Mouse (Mus musculus) frontal cortex, postnatal 25 days (tissue): ENCODE results near the gene Zbtb21.
"Not testable (repeated sequence)": the region's sequence is repeated elsewhere in the genome, so short reads cannot be mapped to it uniquely, and the experiment has no call there.

Source experiments
- DNase-seq, 2 experiments: peaks; one replicate each; pipeline ENCODE4 v3.0.0; 2022; ENCODE audit warnings: low spot score in 2 of 2

The Zbtb21 gene

DNA sequence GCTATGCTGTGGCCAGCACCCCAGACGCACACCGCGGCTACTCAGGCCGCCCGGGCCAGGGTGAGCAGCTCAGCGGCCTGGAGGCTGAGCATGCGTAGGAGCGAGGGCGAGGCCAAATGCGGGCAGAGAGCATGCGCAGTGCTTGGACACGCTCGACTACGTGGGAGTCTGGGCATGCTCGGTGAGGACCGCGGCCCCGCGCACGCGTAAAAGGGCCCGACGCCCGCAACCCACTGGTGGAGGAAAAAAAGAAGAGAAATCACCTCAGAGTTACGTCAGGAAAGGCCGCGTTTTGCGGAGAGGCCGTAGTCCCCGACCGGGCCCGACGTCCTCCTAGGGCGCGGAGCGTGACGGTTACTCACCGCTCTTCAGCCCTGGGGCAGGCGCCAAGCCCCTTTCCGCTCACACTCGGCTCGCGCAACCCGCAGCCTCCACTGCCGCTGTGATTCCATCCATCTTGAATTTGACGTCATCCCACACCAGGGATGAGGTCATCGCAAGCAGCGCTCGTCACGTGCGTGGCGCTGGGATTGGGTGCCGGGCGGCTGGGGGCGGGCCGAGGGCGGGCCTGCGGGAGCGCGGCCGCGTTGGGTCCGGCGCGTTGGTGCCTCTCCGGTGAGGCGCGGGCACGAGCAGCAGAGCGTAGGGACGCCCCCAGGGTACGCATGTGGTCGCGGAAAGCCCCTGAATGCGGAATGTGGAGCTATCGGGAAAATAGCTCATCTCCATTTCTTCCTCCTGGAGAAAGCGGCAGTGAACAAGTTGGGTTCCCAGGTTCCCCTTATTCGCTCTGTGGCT lies at the start of gene Zbtb21, which contains the start of gene C2cd2:
Gene Zbtb21, minus strand, starts transcription at position 472 of the 798 bp plus-strand sequence.
Gene C2cd2, minus strand, starts transcription at position 448 of the 798 bp plus-strand sequence.
- peak; percentile 93 to 97 for DNase-seq

- not testable (repeated sequence) for DNase-seq
Observed at GRCm38 (mm10) chr16:97997383-97997731, 34.9 kb upstream of the Zbtb21 start.

- DNase-seq, result peak; percentile 70 to 77
Observed at GRCm38 (mm10) chr16:97996616-97997382, 34.4 kb upstream of the Zbtb21 start, which contains the start of gene B230307C23Rik. B230307C23Rik (plus strand) TSS chr16:97997315.

GRCm38 (mm10) chr16:97995849-97996615 lies 33.6 kb upstream of the Zbtb21 start:
- DNase-seq, result no peak

DNA sequence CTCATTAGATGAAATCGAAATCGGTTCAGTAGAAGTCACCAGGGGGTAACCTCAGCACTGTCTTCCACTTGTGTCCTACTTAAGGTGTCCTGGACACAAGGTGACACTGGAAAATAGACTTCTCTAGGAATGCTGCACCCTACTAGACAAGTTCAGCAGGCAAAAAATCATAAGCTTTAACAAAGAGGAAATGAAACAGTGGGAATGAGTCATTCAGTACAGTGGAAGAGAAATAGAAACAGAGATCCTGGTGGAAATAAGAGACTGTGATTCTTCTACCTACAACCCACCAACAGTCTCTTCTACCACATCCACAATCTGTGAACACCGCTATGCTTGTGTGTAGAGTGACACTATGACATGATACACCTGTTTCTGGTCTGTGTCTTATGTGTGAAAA lies 30.1 kb upstream of the Zbtb21 start:
- DNase-seq, result not testable (repeated sequence)

DNA sequence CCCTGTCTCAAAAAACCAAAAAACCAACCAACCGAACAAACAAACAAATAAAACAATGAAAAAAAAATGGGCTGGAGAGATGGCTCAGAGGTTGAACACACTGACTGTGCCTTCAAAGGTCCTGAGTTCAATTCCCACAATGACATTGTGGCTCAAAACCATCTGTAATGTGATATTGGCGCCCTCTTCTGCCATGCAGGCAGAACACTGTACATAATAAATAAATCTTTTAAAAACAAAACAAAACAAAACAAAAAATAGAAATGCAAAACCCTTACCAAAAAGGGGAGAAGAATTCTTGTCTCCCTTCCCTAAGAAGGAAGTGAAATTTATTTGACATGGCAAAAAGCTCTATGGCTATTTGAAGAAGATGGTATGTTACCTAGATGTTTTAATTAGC lies 29.1 kb upstream of the Zbtb21 start:
- no peak for DNase-seq

DNA sequence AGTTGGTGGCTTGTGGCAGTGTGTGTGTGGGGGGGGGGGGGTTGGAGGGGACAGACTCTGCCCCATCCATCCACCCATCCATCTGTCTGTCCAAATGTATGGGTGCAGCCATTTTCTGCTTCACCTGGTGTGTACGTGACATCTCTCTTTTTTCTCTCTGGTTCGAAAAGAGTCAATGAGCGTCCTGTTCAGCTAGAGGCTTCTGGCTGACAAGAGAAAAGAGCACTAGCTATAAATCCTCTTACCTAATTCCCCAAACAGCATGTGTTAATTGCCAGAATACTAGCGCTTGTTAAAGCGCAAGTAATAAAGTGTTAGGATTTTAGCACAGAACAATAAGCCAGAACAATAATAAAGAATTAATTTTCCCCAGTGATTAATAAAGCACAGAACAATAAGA lies 22.2 kb upstream of the Zbtb21 start:
- no peak for DNase-seq

- no peak for DNase-seq
Observed at GRCm38 (mm10) chr16:97981362-97981761, 18.9 kb upstream of the Zbtb21 start.

GRCm38 (mm10) chr16:97977722-97978121 lies 15.3 kb upstream of the Zbtb21 start:
- DNase-seq, result no peak

GRCm38 (mm10) chr16:97977277-97977676 lies 14.9 kb upstream of the Zbtb21 start:
- DNase-seq, result no peak

- DNase-seq, result no peak
Observed at GRCm38 (mm10) chr16:97963956-97964540, 1.6 kb upstream of the Zbtb21 start.

DNA sequence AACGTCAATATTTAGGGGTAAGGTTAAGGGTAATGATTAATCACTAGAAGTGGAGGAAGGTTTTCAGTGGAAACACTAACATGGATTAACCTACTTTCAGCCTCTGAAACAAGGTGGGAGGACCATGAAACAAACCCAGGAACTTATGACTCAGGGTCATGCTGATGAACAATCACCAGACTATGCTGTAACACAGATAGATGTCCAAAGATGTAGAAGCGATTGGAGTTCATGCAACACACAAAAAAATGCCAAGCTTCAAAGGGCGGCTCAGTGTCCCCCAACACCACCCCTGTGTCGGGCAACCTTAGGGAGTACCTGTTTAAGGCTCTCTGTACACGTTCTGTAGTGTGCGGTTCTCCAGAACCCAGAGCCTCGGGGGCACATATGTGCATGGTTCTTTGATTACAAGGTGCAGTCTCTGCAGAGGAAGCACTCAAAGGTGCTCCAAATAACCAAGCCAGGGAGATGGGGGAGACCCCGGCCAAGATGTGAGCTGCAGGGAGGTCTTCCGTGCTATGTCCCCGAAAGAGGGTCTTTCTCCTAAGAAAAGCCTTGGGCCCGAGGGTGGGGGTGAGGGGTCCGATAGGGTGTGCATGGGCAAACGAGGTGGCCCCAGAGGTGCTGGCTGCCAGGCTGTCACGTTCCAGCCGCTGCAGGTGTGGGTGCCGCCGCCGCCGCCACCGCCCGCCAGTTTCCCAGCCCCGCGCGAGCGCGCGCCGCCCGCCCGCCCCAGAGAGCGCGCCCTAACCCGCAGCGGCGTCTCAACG lies 856 bp downstream of the Zbtb21 start:
- peak; percentile 12 to 22 for DNase-seq

GRCm38 (mm10) chr16:97960348-97960747 lies 2.1 kb downstream of the Zbtb21 start:
- DNase-seq, result no peak

- no peak for DNase-seq
Observed at GRCm38 (mm10) chr16:97958401-97958973, 3.9 kb downstream of the Zbtb21 start.

DNA sequence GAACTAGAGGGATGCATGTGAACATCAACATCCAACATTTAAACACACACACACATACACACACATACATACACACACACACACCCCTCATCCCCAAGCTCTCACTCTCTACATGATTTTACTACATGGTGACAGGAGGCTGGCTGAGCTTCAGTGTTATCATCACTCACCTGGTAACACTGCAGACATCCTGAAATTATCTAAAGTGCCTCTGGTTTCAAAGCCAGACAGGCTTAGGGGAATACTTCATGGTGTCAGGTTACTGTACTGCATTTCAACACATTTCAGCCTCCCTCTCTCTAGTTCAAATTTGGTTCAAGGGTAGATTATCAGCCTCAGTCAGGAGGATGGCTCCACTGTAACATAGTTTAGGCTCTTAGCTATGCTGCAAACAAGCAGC lies 4.8 kb downstream of the Zbtb21 start:
- DNase-seq, result no peak

- no peak for DNase-seq
Observed at GRCm38 (mm10) chr16:97956011-97956410, 6.4 kb downstream of the Zbtb21 start.

- no peak for DNase-seq
Observed at GRCm38 (mm10) chr16:97953300-97953699, 9.1 kb downstream of the Zbtb21 start.

DNA sequence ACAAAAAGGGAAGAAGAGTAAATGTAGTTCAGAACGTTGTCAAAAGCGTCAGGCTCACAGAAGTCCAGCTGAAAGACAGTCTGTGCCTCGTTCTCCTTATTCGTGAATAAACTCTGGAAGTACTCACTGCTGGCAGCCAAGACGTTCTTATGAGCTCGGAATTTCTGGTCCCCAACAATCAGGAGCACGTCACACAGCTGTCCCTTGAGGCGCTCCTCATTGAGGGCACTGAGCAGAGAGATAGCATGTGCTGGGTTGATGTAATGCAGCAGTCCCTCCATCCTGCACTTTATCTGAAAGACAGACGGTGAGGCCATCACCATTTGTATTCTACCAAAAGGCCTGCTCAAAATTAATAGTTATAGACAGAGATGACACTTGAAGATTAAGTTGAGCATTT lies 9.6 kb downstream of the Zbtb21 start:
- no peak for DNase-seq

DNA sequence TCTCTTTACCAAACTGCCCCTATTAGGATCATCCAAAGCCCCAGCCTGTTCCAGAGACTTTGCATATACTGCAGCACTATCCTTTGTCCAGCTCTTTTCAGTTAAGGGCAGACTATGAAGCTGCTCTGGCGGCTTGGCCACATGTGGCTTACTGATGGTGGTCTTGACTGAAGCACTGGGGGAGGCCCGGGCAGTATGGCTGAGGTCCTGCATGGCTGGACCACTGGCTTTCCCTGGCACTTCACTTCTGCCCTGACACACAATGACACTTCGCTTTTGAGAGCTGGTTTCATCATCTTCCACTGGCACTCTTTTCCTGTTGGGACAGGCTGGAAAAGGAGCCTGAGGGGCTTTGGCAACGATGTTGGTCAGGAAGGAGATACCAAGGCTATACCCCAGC lies 10.1 kb downstream of the Zbtb21 start:
- no peak for DNase-seq

DNA sequence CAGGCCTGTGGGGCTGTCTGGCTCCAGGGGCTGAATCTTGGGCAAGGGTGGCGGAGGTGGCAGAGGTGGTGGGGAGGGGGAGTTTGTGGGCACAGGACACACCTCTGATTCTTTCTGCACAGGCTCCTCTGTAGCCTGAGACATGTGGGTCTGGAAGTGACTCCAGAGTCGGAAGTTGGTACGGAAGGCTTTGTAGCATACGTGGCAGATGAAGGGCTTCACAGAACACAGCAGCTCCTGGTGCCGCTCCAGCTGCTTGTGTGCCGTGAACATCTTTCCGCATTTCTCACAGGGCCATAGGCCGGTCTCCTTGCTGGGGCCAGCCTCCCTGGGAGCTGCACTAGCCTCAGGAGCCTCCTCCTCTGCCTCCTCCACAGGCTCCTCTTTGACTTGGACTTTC lies 12.4 kb downstream of the Zbtb21 start:
- DNase-seq, result no peak

DNA sequence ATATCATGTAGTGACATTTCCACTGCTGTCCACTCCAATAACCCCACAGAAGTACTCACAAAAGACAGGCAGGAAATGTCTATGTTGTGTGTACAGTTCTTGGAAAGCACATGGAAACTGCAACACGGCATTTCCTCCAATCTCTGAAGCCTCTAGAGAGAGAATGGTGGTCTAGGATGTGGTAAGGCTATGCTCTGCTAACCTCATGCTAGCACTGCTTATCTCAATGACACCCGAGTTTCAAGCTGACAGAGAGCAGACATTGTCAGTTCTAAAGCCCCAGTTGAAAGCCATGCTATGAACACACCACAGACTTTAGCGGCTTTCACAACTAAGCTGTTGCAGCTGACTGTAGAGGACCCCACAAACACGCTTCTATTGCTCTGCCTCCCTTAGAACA lies 13.6 kb downstream of the Zbtb21 start:
- no peak for DNase-seq
